Mouse (Mus musculus): ENCODE measurements at regions not wholly inside any gene's neighbourhood (a gene's known extent, or its start where the extent isn't known, plus 50 kb on each side); places are given as distances from the start of the nearest gene placed in this dataset.
"Not testable (repeated sequence)": the region's sequence is repeated elsewhere in the genome, so short reads cannot be mapped to it uniquely, and the experiment has no call there.

DNA sequence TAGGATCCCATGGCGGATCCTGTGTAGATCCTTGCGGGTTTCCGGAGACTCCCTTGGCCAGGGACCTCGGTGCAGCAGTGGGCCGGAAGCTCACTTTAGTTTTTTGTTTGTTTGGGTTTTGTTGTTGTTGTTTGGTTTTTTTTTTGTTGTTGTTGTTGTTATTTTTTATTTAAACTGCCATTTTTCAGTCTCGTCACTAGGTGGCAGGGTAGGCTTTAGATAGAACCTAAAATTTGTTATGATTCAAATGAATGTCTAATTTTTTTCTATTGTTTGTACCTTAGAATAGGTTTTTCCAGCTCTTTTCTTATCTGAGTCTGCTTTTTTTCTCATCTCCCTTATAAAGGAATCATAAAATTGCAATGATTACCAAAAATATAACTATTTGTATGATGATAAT lies 834.4 kb upstream of the Tacstd2 start:
- Histone ChIP-seq H3K4me1 (replicated peaks; ENCODE audit: insufficient read depth, low read length) (no peaks in the 10 kb centered on the region), H3K4me2 (ENCODE audit: low read length) (no peak overlapping the region), H3K9me3 (replicated peaks; ENCODE audit: low read length) (no peaks in the 10 kb centered on the region), H3K36me3 (ENCODE audit: insufficient read depth, low read length) (no peaks in the 10 kb centered on the region), H3K27me3 (ENCODE audit: insufficient read depth, low read length) (no peaks in the 10 kb centered on the region), H3K27ac (no peak overlapping the region), H3K9ac (ENCODE audit: low read depth, low read length) (no peak overlapping the region), H3K4me3 (replicated peaks; ENCODE audit: low read depth, low read length) (no peak overlapping the region)
- TF ChIP-seq CTCF (IDR thresholded peaks at IDR 0.05; ENCODE audit: low read depth): peak; percentile 13; the same call in 1 of the 2 replicates
- ATAC-seq (replicated peaks; ENCODE audit: low FRiP score, low read depth) (no peak), DNase-seq (ENCODE audit: low spot score) (no peak)
- 81% methylated on average over 6 of the region's 6 CpGs for WGBS

DNA sequence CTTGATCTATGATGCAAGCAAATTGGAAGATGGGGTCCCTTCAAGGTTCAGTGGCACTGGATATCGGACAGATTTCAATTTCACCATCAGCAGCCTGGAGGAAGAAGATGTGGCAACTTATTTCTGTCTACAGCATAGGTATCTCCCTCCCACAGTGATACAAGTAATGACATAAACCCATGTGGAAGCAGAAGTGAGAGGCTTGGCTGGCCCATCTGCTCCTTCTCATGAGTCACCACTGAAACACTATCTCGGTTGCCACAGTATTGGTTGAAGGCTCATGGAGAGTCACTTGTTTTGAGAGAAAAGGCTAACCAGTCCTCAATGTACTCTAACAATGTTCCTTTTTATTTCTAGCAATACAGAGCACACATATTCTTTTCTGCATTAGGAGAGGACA lies 804.2 kb upstream of the Tacstd2 start:
- ATAC-seq (replicated peaks; ENCODE audit: low FRiP score, low read depth) (no peak), DNase-seq (ENCODE audit: low spot score) (peak; percentile 0)
- H3K27me3 ChIP-seq (ENCODE audit: insufficient read depth, low read length): no peaks in the 10 kb centered on the region
- no peak for TF ChIP-seq CTCF (IDR thresholded peaks at IDR 0.05; ENCODE audit: low read depth)
- 45% methylated on average over 2 of the region's 2 CpGs for WGBS
- no peaks in the 10 kb centered on the region for H3K9me3 ChIP-seq (replicated peaks; ENCODE audit: low read length)
- H3K4me2 ChIP-seq (ENCODE audit: low read length): no peak overlapping the region
- H3K4me3 ChIP-seq (replicated peaks; ENCODE audit: low read depth, low read length): no peak overlapping the region
- H3K27ac ChIP-seq: no peak overlapping the region
- no peaks in the 10 kb centered on the region for H3K4me1 ChIP-seq (replicated peaks; ENCODE audit: insufficient read depth, low read length)
- H3K36me3 ChIP-seq (ENCODE audit: insufficient read depth, low read length): no peaks in the 10 kb centered on the region
- H3K9ac ChIP-seq (ENCODE audit: low read depth, low read length): no peak overlapping the region

DNA sequence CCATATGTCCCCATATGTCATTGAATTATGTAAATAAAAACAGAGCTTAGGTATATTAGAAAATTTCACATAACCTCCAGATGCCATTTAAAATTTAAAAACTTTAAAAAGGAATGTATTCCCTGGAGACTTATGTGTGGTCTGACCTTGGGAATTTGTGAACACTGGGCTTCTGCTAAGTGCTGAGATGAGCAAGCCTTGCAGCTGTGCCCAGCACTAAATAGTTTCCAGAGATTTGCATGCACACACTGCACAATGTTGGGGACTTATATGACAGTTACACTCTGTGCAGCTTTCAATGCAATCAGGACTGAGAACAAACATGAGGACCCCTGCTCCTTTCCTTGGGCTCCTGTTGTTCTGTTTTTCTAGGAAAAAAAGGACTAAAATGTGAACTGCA lies 803.6 kb upstream of the Tacstd2 start:
- H3K36me3 ChIP-seq (ENCODE audit: insufficient read depth, low read length); H3K9ac ChIP-seq (ENCODE audit: low read depth, low read length); H3K4me2 ChIP-seq (ENCODE audit: low read length); H3K27me3 ChIP-seq (ENCODE audit: insufficient read depth, low read length); H3K9me3 ChIP-seq (replicated peaks; ENCODE audit: low read length); H3K4me3 ChIP-seq (replicated peaks; ENCODE audit: low read depth, low read length); ATAC-seq (replicated peaks; ENCODE audit: low FRiP score, low read depth); H3K27ac ChIP-seq; DNase-seq (ENCODE audit: low spot score); H3K4me1 ChIP-seq (replicated peaks; ENCODE audit: insufficient read depth, low read length): not testable (repeated sequence)

DNA sequence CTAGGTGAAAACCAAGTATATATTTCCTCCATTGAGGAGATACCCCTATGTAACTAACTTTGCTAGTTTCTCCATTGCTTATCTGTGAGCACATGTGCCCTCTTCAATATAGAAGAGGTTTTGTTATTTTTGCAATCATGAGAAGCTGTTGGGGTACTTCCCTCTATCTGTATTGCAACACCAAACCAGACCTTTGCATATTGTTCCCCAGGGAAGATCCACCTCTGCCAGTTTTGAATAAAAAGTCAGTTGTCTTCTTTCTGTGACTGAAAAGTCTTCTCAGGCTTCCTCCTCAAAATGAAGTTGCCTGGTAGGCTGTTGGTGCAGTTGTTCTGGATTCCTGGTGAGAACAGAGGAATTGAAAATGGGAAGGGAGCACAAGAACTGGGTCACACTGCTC lies 775.8 kb upstream of the Tacstd2 start:
- H3K27me3 ChIP-seq (ENCODE audit: insufficient read depth, low read length): no peaks in the 10 kb centered on the region
- ATAC-seq (replicated peaks; ENCODE audit: low FRiP score, low read depth): no peak
- no peak for TF ChIP-seq CTCF (IDR thresholded peaks at IDR 0.05; ENCODE audit: low read depth)

DNA sequence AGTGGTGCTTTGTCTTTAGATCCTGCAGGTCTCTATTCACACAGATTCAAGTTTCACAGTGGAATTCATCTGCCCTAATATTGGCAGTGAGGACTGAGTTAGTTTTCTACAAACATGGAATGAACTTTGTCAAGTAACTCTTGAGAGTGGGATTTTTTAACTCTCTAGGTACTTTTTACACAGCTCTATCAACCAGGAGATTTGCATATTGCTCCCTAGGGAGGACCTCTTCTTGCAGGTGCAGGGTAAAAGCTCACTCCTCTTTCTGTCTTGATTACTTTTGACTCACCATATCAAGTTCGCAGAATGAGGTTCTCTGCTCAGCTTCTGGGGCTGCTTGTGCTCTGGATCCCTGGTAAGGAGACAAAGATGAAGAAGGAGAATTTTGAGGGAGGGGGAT lies 766.5 kb upstream of the Tacstd2 start:
- Histone ChIP-seq H3K9ac (ENCODE audit: low read depth, low read length) (no peak overlapping the region), H3K27ac (no peak overlapping the region), H3K4me3 (replicated peaks; ENCODE audit: low read depth, low read length) (no peak overlapping the region), H3K27me3 (ENCODE audit: insufficient read depth, low read length) (no peaks in the 10 kb centered on the region), H3K36me3 (ENCODE audit: insufficient read depth, low read length) (no peaks in the 10 kb centered on the region), H3K4me2 (ENCODE audit: low read length) (no peak overlapping the region), H3K9me3 (replicated peaks; ENCODE audit: low read length) (no peaks in the 10 kb centered on the region), H3K4me1 (replicated peaks; ENCODE audit: insufficient read depth, low read length) (no peaks in the 10 kb centered on the region)
- no peak for TF ChIP-seq CTCF (IDR thresholded peaks at IDR 0.05; ENCODE audit: low read depth)
- no peak for ATAC-seq (replicated peaks; ENCODE audit: low FRiP score, low read depth)
- WGBS: 71% methylated on average over 1 of the region's 1 CpGs
- no peak for DNase-seq (ENCODE audit: low spot score)

More for the DNA sequence above, 775.8 kb upstream of the Tacstd2 start:
- Histone ChIP-seq H3K4me2 (ENCODE audit: low read length) (no peak overlapping the region), H3K9me3 (replicated peaks; ENCODE audit: low read length) (no peaks in the 10 kb centered on the region), H3K27ac (no peak overlapping the region), H3K36me3 (ENCODE audit: insufficient read depth, low read length) (no peaks in the 10 kb centered on the region), H3K4me1 (replicated peaks; ENCODE audit: insufficient read depth, low read length) (no peaks in the 10 kb centered on the region), H3K9ac (ENCODE audit: low read depth, low read length) (no peak overlapping the region), H3K4me3 (replicated peaks; ENCODE audit: low read depth, low read length) (no peak overlapping the region)
- DNase-seq (ENCODE audit: low spot score): no peak

DNA sequence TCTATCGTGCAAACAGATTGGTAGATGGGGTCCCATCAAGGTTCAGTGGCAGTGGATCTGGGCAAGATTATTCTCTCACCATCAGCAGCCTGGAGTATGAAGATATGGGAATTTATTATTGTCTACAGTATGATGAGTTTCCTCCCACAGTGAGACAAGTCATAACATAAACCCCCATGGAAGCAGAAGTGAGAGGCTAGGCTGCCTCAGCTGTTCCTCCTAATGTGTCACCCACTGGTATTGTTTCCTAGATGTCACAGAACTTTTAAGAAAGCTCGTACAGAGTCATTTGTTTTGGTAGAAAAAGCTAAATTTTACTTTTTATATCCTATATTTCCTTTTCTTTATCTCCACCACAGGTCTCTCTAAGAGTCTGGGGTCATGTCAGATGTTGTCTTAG lies 721.1 kb upstream of the Tacstd2 start:
- no peaks in the 10 kb centered on the region for H3K9me3 ChIP-seq (replicated peaks; ENCODE audit: low read length)
- H3K27me3 ChIP-seq (ENCODE audit: insufficient read depth, low read length): no peaks in the 10 kb centered on the region
- no peak overlapping the region for H3K4me2 ChIP-seq (ENCODE audit: low read length)
- DNase-seq (ENCODE audit: low spot score) (no peak), ATAC-seq (replicated peaks; ENCODE audit: low FRiP score, low read depth) (no peak)
- TF ChIP-seq CTCF (IDR thresholded peaks at IDR 0.05; ENCODE audit: low read depth): no peak
- H3K36me3 ChIP-seq (ENCODE audit: insufficient read depth, low read length): no peaks in the 10 kb centered on the region
- H3K27ac ChIP-seq: no peak overlapping the region
- H3K4me3 ChIP-seq (replicated peaks; ENCODE audit: low read depth, low read length): no peak overlapping the region
- H3K4me1 ChIP-seq (replicated peaks; ENCODE audit: insufficient read depth, low read length): no peaks in the 10 kb centered on the region
- H3K9ac ChIP-seq (ENCODE audit: low read depth, low read length): no peak overlapping the region
- WGBS: 63% methylated on average over 2 of the region's 2 CpGs

DNA sequence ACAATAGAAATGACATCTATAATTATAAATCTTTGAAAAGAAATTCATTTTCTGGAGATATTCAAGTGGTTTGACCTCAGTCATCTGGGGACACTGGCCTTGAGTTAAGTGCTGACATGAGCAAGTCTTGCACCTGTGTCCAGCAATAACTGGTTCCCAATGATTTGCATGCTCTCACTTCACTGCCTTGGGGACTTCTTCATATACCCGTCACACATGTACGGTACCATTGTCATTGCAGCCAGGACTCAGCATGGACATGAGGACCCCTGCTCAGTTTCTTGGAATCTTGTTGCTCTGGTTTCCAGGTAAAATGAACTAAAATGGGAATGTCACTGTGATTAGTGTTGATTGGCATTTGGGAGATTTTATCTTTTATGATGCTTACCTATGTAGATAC lies 720.6 kb upstream of the Tacstd2 start:
- Histone ChIP-seq H3K27ac (no peak overlapping the region), H3K9me3 (replicated peaks; ENCODE audit: low read length) (no peaks in the 10 kb centered on the region), H3K4me3 (replicated peaks; ENCODE audit: low read depth, low read length) (no peak overlapping the region), H3K4me2 (ENCODE audit: low read length) (no peak overlapping the region), H3K27me3 (ENCODE audit: insufficient read depth, low read length) (no peaks in the 10 kb centered on the region), H3K4me1 (replicated peaks; ENCODE audit: insufficient read depth, low read length) (no peaks in the 10 kb centered on the region), H3K36me3 (ENCODE audit: insufficient read depth, low read length) (no peaks in the 10 kb centered on the region), H3K9ac (ENCODE audit: low read depth, low read length) (no peak overlapping the region)
- ATAC-seq (replicated peaks; ENCODE audit: low FRiP score, low read depth) (no peak), DNase-seq (ENCODE audit: low spot score) (no peak)
- 97% methylated on average over 2 of the region's 2 CpGs for WGBS
- no peak for TF ChIP-seq CTCF (IDR thresholded peaks at IDR 0.05; ENCODE audit: low read depth)

Data from kidney, postnatal 0 days (tissue).